Mouse (Mus musculus) embryonic facial prominence, embryonic 10.5 days (tissue): ENCODE results near the gene Soat1. TPM values are rescaled to one million over a fixed set of nuclear protein-coding genes. Genes with fewer than 3 reads are reported as not detected.
"Not testable (repeated sequence)": the region's sequence is repeated elsewhere in the genome, so short reads cannot be mapped to it uniquely, and the experiment has no call there.

Experiments
- DNase-seq: peaks from one replicate; pipeline ENCODE4 v3.0.0-alpha.2; 2017; ENCODE audit warnings: low spot score
- H3K27ac ChIP-seq: fragments of 300-500 bp; sonication (generic); replicated peaks from 2 replicates; pipeline ENCODE4 v1.5.1; 2016; ENCODE audit warnings: mild to moderate bottlenecking
- H3K27me3 ChIP-seq: fragments of 300-500 bp; sonication (generic); replicated peaks from 2 replicates; pipeline ENCODE4 v1.6.1; 2016; ENCODE audit warnings: low read depth, mild to moderate bottlenecking; ENCODE audit not compliant: poor library complexity, severe bottlenecking
- H3K36me3 ChIP-seq: fragments of 300-500 bp; sonication (generic); replicated peaks from 2 replicates; pipeline ENCODE4 v1.6.1; 2016; ENCODE audit warnings: mild to moderate bottlenecking, moderate library complexity
- H3K4me1 ChIP-seq: fragments of 300-500 bp; sonication (generic); 2 replicates; pipeline ENCODE4 v1.6.1; 2016
- H3K4me3 ChIP-seq: fragments of 300-500 bp; sonication (generic); 2 replicates; pipeline ENCODE4 v1.5.1; 2016; ENCODE audit warnings: mild to moderate bottlenecking, moderate library complexity
- H3K9me3 ChIP-seq: fragments of 300-500 bp; sonication (generic); 2 replicates; pipeline ENCODE4 v1.6.1; 2016; ENCODE audit warnings: mild to moderate bottlenecking
- whole genome bisulfite sequencing: fragments of 180-500 bp; shearing (Covaris S2); methylation state at CpG from one replicate; pipeline ENCODE4 v1.1.7; 2016; 5-methylcytosine and 5-hydroxymethylcytosine counted together
- polyA plus RNA-seq: library from polyadenylated mRNA; unstranded; fragments of >200 nt; fragmentation: Nextera tagmentation; extraction: Ambion mirVana; gene quantifications from 2 replicates; pipeline ENCODE4 v1.2.1, GENCODE M21; 2016

Gene Soat1
- polyA plus RNA-seq, 1 experiment from 2014 or later, result 27.2 TPM

GRCm38 (mm10) chr1:156408521-156408920 is 65.6 kb downstream of the Soat1 start:
- Histone ChIP-seq H3K36me3 (no peaks in the 10 kb centered on the region), H3K9me3 (no peaks in the 10 kb centered on the region), H3K27me3 (no peaks in the 10 kb centered on the region), H3K27ac (no peak overlapping the region), H3K4me1 (no peaks in the 10 kb centered on the region; the same call in 1 of the 2 replicates), H3K4me3 (no peak overlapping the region)
- DNase-seq, result no peak
- 77% methylated on average over 4 of the region's 4 CpGs for WGBS

- Histone ChIP-seq H3K36me3 (no peaks in the 10 kb centered on the region), H3K27me3 (no peaks in the 10 kb centered on the region), H3K4me3 (no peak overlapping the region), H3K4me1 (no peaks in the 10 kb centered on the region; the same call in 1 of the 2 replicates), H3K9me3 (no peaks in the 10 kb centered on the region), H3K27ac (no peak overlapping the region)
- WGBS, result 67% methylated on average over 3 of the region's 3 CpGs
- DNase-seq, result no peak
Measured at GRCm38 (mm10) chr1:156408004-156408403, 66.1 kb downstream of the Soat1 start.

DNA sequence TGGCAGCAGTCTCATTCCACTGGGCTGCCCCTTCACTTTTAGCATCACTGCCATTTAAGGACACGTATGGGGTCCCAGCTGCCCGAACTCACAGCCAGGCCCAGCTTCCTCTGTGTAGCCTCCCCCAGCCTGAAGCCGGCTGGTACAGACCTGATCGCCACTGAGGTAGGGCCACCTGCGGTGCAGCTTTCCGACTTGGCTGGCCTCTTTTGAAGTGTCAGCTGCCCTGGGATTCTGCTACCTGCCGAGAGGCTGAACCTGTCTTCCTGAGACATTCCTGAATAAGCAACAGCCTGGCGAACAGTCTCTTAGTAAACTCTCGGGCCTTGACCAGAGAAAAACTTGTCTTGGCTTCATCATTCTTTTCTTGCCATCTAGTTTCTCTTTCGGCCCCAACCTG is 70.9 kb downstream of the Soat1 start:
- H3K9me3 ChIP-seq, result no peaks in the 10 kb centered on the region
- H3K27ac ChIP-seq, result no peak overlapping the region
- no peaks in the 10 kb centered on the region for H3K36me3 ChIP-seq
- DNase-seq, result no peak
- H3K27me3 ChIP-seq, result no peaks in the 10 kb centered on the region
- H3K4me3 ChIP-seq, result no peak overlapping the region
- no peaks in the 10 kb centered on the region; the same call in 1 of the 2 replicates for H3K4me1 ChIP-seq
- 42% methylated on average over 10 of the region's 10 CpGs for WGBS

DNA sequence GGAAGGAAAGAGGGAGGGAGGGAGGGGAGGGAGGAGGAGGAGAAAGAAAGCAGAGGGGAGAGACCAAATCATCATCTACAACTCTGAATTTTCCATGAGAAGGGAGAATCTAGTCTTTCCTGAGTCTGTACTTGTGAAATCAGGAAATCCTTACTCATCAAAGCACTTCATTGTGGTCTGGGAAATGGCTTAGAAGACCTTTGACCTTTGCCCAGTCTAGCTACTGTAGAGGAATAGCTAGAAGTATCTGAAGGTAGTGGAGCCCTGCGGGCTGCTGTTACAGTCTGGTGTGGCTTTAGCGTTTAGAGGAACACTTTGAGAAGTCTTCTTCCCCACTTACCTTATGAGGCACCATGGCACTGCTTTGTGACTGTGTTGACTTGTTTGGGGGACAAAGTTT is 71.6 kb downstream of the Soat1 start:
- Histone ChIP-seq H3K9me3 (no peaks in the 10 kb centered on the region), H3K36me3 (no peaks in the 10 kb centered on the region), H3K27ac (no peak overlapping the region), H3K4me1 (no peaks in the 10 kb centered on the region), H3K4me3 (no peak overlapping the region), H3K27me3 (no peaks in the 10 kb centered on the region)
- DNase-seq, result no peak
- 31% methylated on average over 2 of the region's 2 CpGs for WGBS

DNA sequence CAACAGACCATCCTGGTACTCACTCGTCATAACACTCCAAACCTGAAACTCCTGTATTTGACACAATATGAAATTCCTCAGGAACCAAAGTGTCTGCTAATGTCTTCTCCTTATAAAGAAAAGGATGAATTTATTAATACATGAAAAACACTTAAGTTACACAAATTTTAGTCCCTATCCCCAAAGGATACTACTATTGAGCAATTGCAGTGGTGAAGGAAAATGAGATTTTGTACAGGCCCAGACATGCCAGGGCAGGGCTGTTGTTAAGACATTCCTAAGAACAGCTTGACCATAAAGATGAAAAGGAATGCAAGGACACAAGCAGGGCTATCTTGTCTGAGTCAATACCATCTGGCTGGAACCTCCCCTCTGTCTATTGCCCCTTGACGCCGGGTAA is 74.0 kb downstream of the Soat1 start:
- not testable (repeated sequence) for H3K36me3 ChIP-seq, H3K4me3 ChIP-seq, H3K27ac ChIP-seq, DNase-seq, H3K9me3 ChIP-seq, H3K4me1 ChIP-seq, H3K27me3 ChIP-seq
- WGBS, result 90% methylated on average over 3 of the region's 3 CpGs

GRCm38 (mm10) chr1:156393148-156393547 is 81.0 kb downstream of the Soat1 start:
- H3K36me3 ChIP-seq, result no peaks in the 10 kb centered on the region
- DNase-seq, result no peak
- H3K4me1 ChIP-seq, result no peaks in the 10 kb centered on the region
- 83% methylated on average over 4 of the region's 4 CpGs for WGBS
- no peak overlapping the region for H3K27ac ChIP-seq
- H3K4me3 ChIP-seq, result no peak overlapping the region
- H3K9me3 ChIP-seq, result no peaks in the 10 kb centered on the region
- no peaks in the 10 kb centered on the region for H3K27me3 ChIP-seq

DNA sequence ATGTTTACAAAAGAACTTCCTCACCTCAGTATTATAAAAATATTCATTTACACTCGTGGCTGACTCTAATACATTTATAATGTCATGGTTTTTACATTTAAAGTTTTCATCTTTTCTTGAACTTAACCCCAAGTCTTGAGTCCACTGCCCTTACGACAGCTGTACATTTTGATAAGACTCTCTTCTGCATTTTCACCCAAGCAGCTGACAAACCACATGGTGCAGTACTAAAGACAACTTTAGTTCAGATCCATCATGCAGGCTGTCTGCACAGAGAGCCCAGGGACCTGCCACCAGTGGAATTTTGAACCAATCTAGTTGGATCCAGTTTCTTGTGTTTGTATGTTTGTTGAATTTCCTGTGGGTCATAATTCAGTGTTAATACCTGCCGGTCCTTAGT is 87.3 kb downstream of the Soat1 start:
- no peak for DNase-seq
- 76% methylated on average over 3 of the region's 3 CpGs for WGBS
- no peak overlapping the region for H3K4me3 ChIP-seq
- no peaks in the 10 kb centered on the region for H3K36me3 ChIP-seq
- no peaks in the 10 kb centered on the region for H3K27me3 ChIP-seq
- no peaks in the 10 kb centered on the region for H3K4me1 ChIP-seq
- no peaks in the 10 kb centered on the region for H3K9me3 ChIP-seq
- H3K27ac ChIP-seq, result no peak overlapping the region

DNA sequence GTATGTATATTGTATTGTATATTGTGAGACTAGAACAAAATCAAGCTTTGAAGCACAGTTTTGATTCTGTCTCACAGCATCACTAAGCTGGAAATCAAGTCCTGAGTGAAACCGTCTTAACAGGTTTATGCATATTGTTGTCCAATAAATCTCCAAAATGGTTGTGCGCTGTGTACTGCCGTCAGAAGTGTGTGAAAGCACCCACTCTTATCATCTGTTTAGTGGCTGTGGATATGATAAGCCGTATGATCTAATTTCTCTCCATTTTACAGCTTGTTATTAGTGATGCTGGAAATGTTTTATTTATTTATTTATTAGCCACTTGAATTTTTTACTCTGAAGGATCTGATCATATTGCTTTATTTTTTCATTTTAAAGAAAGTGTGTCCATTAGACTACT is 87.9 kb downstream of the Soat1 start:
- whole genome bisulfite sequencing, result 90% methylated on average over 4 of the region's 4 CpGs

GRCm38 (mm10) chr1:156381217-156381616 is 92.9 kb downstream of the Soat1 start:
- H3K27me3 ChIP-seq, result no peaks in the 10 kb centered on the region
- H3K36me3 ChIP-seq, result no peaks in the 10 kb centered on the region
- no peak for DNase-seq
- WGBS, result 92% methylated on average over 3 of the region's 3 CpGs
- no peak overlapping the region for H3K4me3 ChIP-seq
- H3K4me1 ChIP-seq, result no peaks in the 10 kb centered on the region
- no peak overlapping the region for H3K27ac ChIP-seq
- no peaks in the 10 kb centered on the region for H3K9me3 ChIP-seq

More for the DNA sequence above, 87.9 kb downstream of the Soat1 start:
- H3K27me3 ChIP-seq, result no peaks in the 10 kb centered on the region
- H3K27ac ChIP-seq, result no peak overlapping the region
- no peak for DNase-seq
- no peaks in the 10 kb centered on the region for H3K9me3 ChIP-seq
- no peaks in the 10 kb centered on the region for H3K4me1 ChIP-seq
- no peaks in the 10 kb centered on the region for H3K36me3 ChIP-seq
- no peak overlapping the region for H3K4me3 ChIP-seq

Other genes with a start within 250 kb of the Soat1 start
- 0.07 and 0.24 TPM in 2 replicates for gene Tdrd5, start 170.7 kb downstream of the Soat1 start, polyA plus RNA-seq
- gene Nphs2, start 163.6 kb downstream of the Soat1 start, polyA plus RNA-seq, result not detected in 2 replicates
- gene Gm2000, start 108.3 kb downstream of the Soat1 start, polyA plus RNA-seq, result 884 and 933 TPM in 2 replicates
- gene Axdnd1, start 53.2 kb downstream of the Soat1 start, polyA plus RNA-seq, result 0.28 and 0.30 TPM in 2 replicates
- gene Gm10031, start 49.7 kb upstream of the Soat1 start, polyA plus RNA-seq, result 0.40 and 0.47 TPM in 2 replicates
- gene Abl2, start 84.5 kb upstream of the Soat1 start, polyA plus RNA-seq, result 5.8 and 6.0 TPM in 2 replicates
- gene Tor3a, start 200.0 kb upstream of the Soat1 start, polyA plus RNA-seq, result 3.5 and 4.6 TPM in 2 replicates
- 17.8 and 18.0 TPM in 2 replicates for gene Fam20b, start 244.8 kb upstream of the Soat1 start, polyA plus RNA-seq